Mouse (Mus musculus) forebrain, embryonic 12.5 days (tissue): ENCODE data around the gene Nubp2. TPM values are rescaled to one million over a fixed set of nuclear protein-coding genes. Genes with fewer than 3 reads are reported as not detected.

Source experiments
- ATAC-seq: fragments of 200-750 bp; cut with Nextera tagmentation; 2 replicates; pipeline ENCODE4 v1.8.0; 2017; ENCODE audit warnings: moderate TSS enrichment; ENCODE audit not compliant: low FRiP score
- H3K27ac ChIP-seq: fragments of 300-500 bp; sonication (generic); 2 replicates; pipeline ENCODE4 v1.5.1; 2016; ENCODE audit warnings: mild to moderate bottlenecking
- H3K27me3 ChIP-seq: fragments of 300-500 bp; sonication (generic); 2 replicates; pipeline ENCODE4 v1.6.1; 2016; ENCODE audit warnings: mild to moderate bottlenecking
- H3K36me3 ChIP-seq: fragments of 300-500 bp; sonication (generic); replicated peaks from 2 replicates; pipeline ENCODE4 v1.6.1; 2016; ENCODE audit warnings: mild to moderate bottlenecking
- H3K4me1 ChIP-seq: fragments of 300-500 bp; sonication (generic); 2 replicates; pipeline ENCODE4 v1.6.1; 2016
- H3K4me2 ChIP-seq: fragments of 300-500 bp; sonication (generic); 2 replicates; pipeline ENCODE4 v1.6.1; 2016; ENCODE audit warnings: mild to moderate bottlenecking, moderate library complexity
- H3K4me3 ChIP-seq: fragments of 300-500 bp; sonication (generic); replicated peaks from 2 replicates; pipeline ENCODE4 v1.5.1; 2016; ENCODE audit warnings: mild to moderate bottlenecking
- H3K9ac ChIP-seq: fragments of 300-500 bp; sonication (generic); 2 replicates; pipeline ENCODE4 v1.6.1; 2016; ENCODE audit warnings: mild to moderate bottlenecking
- H3K9me3 ChIP-seq: fragments of 300-500 bp; sonication (generic); 2 replicates; pipeline ENCODE4 v1.6.1; 2016
- WGBS: fragments of 180-500 bp; shearing (Covaris S2); methylation state at CpG from one replicate; pipeline ENCODE4 v1.1.7; 2016; 5-methylcytosine and 5-hydroxymethylcytosine counted together
- polyA plus RNA-seq: library from polyadenylated mRNA; unstranded; fragments of >200 nt; fragmentation: Nextera tagmentation; extraction: Ambion mirVana; gene quantifications from 2 replicates; pipeline ENCODE4 v1.2.1, GENCODE M21; 2016

Gene Nubp2
- 62.9 and 64.4 TPM in 2 replicates for polyA plus RNA-seq

- 0 out of 2 replicates have a peak within 1 kb of the TSS, but pooled peaks have one; percentile 63 for H3K27ac ChIP-seq
- no peaks in the 10 kb centered on the region for H3K9me3 ChIP-seq
- H3K4me3 ChIP-seq, result peak within 1 kb of the TSS; percentile 89
- H3K36me3 ChIP-seq, result peaks cover 48% of the 10 kb centered on the region
- H3K4me2 ChIP-seq, result peak within 1 kb of the TSS; percentile 96
- peak; percentile 96 for ATAC-seq
- H3K27me3 ChIP-seq, result no peaks in the 10 kb centered on the region
- peaks cover 25% of the 10 kb centered on the region for H3K4me1 ChIP-seq
- peak within 1 kb of the TSS; percentile 82 for H3K9ac ChIP-seq
- under 1% methylated on average over 69 of the region's 69 CpGs for WGBS
Measured at GRCm38 (mm10) chr17:24886134-24886931, at the start of gene Nubp2, which contains the start of gene Spsb3. Gene Nubp2 (minus strand): TSS chr17:24886349. Gene Spsb3 (plus strand): TSS chr17:24886643.

GRCm38 (mm10) chr17:24935666-24936065 is 49.5 kb upstream of the Nubp2 start:
- Histone ChIP-seq H3K9me3 (no peaks in the 10 kb centered on the region), H3K4me1 (peaks cover 27% of the 10 kb centered on the region), H3K4me2 (peak overlapping the region; percentile 75), H3K9ac (peak overlapping the region; percentile 93), H3K4me3 (peak overlapping the region; percentile 93), H3K27ac (no peak overlapping the region), H3K36me3 (peaks cover 8% of the 10 kb centered on the region; the same call in 1 of the 2 replicates), H3K27me3 (no peaks in the 10 kb centered on the region)
- ATAC-seq, result no peak

GRCm38 (mm10) chr17:24934926-24935325 is 48.8 kb upstream of the Nubp2 start:
- 87% methylated on average over 4 of the region's 4 CpGs for WGBS
- H3K4me3 ChIP-seq, result peak overlapping the region; percentile 93; the same call in 1 of the 2 replicates
- peak overlapping the region; percentile 75 for H3K4me2 ChIP-seq
- H3K9me3 ChIP-seq, result no peaks in the 10 kb centered on the region
- peaks cover 7% of the 10 kb centered on the region; the same call in 1 of the 2 replicates for H3K36me3 ChIP-seq
- H3K4me1 ChIP-seq, result peaks cover 27% of the 10 kb centered on the region
- no peak for ATAC-seq
- H3K27me3 ChIP-seq, result no peaks in the 10 kb centered on the region
- H3K27ac ChIP-seq, result no peak overlapping the region
- H3K9ac ChIP-seq, result peak overlapping the region; percentile 93

- no peak overlapping the region for H3K9ac ChIP-seq
- peaks cover 7% of the 10 kb centered on the region; the same call in 1 of the 2 replicates for H3K36me3 ChIP-seq
- no peak for ATAC-seq
- H3K27ac ChIP-seq, result no peak overlapping the region
- H3K4me3 ChIP-seq, result no peak overlapping the region
- WGBS, result 83% methylated on average over 4 of the region's 4 CpGs
- peaks cover 27% of the 10 kb centered on the region for H3K4me1 ChIP-seq
- H3K27me3 ChIP-seq, result no peaks in the 10 kb centered on the region
- no peak overlapping the region for H3K4me2 ChIP-seq
- no peaks in the 10 kb centered on the region for H3K9me3 ChIP-seq
Measured at GRCm38 (mm10) chr17:24933163-24933562, 47.0 kb upstream of the Nubp2 start.

GRCm38 (mm10) chr17:24932431-24932830 is 46.3 kb upstream of the Nubp2 start:
- H3K36me3 ChIP-seq, result peaks cover 10% of the 10 kb centered on the region
- H3K9ac ChIP-seq, result no peak overlapping the region
- H3K9me3 ChIP-seq, result no peaks in the 10 kb centered on the region
- no peaks in the 10 kb centered on the region for H3K27me3 ChIP-seq
- H3K27ac ChIP-seq, result no peak overlapping the region
- no peak overlapping the region for H3K4me2 ChIP-seq
- no peak overlapping the region for H3K4me3 ChIP-seq
- WGBS, result 94% methylated on average over 4 of the region's 4 CpGs
- peaks cover 27% of the 10 kb centered on the region for H3K4me1 ChIP-seq
- no peak for ATAC-seq

GRCm38 (mm10) chr17:24929506-24929905 is 43.4 kb upstream of the Nubp2 start:
- H3K27ac ChIP-seq, result no peak overlapping the region
- ATAC-seq, result no peak
- no peak overlapping the region for H3K4me2 ChIP-seq
- H3K9me3 ChIP-seq, result no peaks in the 10 kb centered on the region
- H3K4me1 ChIP-seq, result peaks cover 9% of the 10 kb centered on the region
- 91% methylated on average over 1 of the region's 1 CpGs for WGBS
- H3K4me3 ChIP-seq, result no peak overlapping the region
- H3K27me3 ChIP-seq, result no peaks in the 10 kb centered on the region
- peaks cover 38% of the 10 kb centered on the region for H3K36me3 ChIP-seq
- no peak overlapping the region for H3K9ac ChIP-seq

- Histone ChIP-seq H3K4me3 (no peak overlapping the region), H3K27ac (no peak overlapping the region), H3K4me2 (no peak overlapping the region), H3K9me3 (no peaks in the 10 kb centered on the region), H3K36me3 (peaks cover 90% of the 10 kb centered on the region), H3K4me1 (no peaks in the 10 kb centered on the region), H3K9ac (no peak overlapping the region), H3K27me3 (no peaks in the 10 kb centered on the region)
- 93% methylated on average over 1 of the region's 1 CpGs for WGBS
- ATAC-seq, result no peak
Measured at GRCm38 (mm10) chr17:24923246-24923645, 37.1 kb upstream of the Nubp2 start.

GRCm38 (mm10) chr17:24913984-24914383 is 27.8 kb upstream of the Nubp2 start:
- no peak overlapping the region for H3K27ac ChIP-seq
- H3K4me1 ChIP-seq, result no peaks in the 10 kb centered on the region
- no peaks in the 10 kb centered on the region for H3K9me3 ChIP-seq
- no peak overlapping the region for H3K9ac ChIP-seq
- peaks cover 97% of the 10 kb centered on the region for H3K36me3 ChIP-seq
- no peak overlapping the region for H3K4me3 ChIP-seq
- no peak overlapping the region for H3K4me2 ChIP-seq
- ATAC-seq, result no peak
- H3K27me3 ChIP-seq, result no peaks in the 10 kb centered on the region

- 98% methylated on average over 2 of the region's 2 CpGs for WGBS
- Histone ChIP-seq H3K4me1 (no peaks in the 10 kb centered on the region), H3K27me3 (no peaks in the 10 kb centered on the region), H3K36me3 (peaks cover 99% of the 10 kb centered on the region), H3K9me3 (no peaks in the 10 kb centered on the region), H3K4me2 (no peak overlapping the region), H3K27ac (no peak overlapping the region), H3K4me3 (no peak overlapping the region), H3K9ac (no peak overlapping the region)
- no peak for ATAC-seq
Measured at GRCm38 (mm10) chr17:24907591-24907990, 21.4 kb upstream of the Nubp2 start.

- no peak overlapping the region for H3K9ac ChIP-seq
- no peaks in the 10 kb centered on the region for H3K4me1 ChIP-seq
- H3K9me3 ChIP-seq, result no peaks in the 10 kb centered on the region
- no peak overlapping the region for H3K4me2 ChIP-seq
- ATAC-seq, result no peak
- WGBS, result 95% methylated on average over 9 of the region's 9 CpGs
- peaks cover 100% of the 10 kb centered on the region for H3K36me3 ChIP-seq
- H3K27ac ChIP-seq, result no peak overlapping the region
- H3K4me3 ChIP-seq, result no peak overlapping the region
- no peaks in the 10 kb centered on the region for H3K27me3 ChIP-seq
Measured at GRCm38 (mm10) chr17:24903767-24904166, 17.6 kb upstream of the Nubp2 start.

GRCm38 (mm10) chr17:24902671-24903474 is 16.7 kb upstream of the Nubp2 start:
- no peak overlapping the region for H3K9ac ChIP-seq
- H3K36me3 ChIP-seq, result peaks cover 100% of the 10 kb centered on the region
- no peaks in the 10 kb centered on the region for H3K27me3 ChIP-seq
- WGBS, result 77% methylated on average over 9 of the region's 9 CpGs
- ATAC-seq, result no peak
- H3K4me1 ChIP-seq, result peaks cover 1% of the 10 kb centered on the region
- no peak overlapping the region for H3K27ac ChIP-seq
- no peak overlapping the region for H3K4me2 ChIP-seq
- no peaks in the 10 kb centered on the region for H3K9me3 ChIP-seq
- no peak overlapping the region for H3K4me3 ChIP-seq

GRCm38 (mm10) chr17:24902124-24902523 is 16.0 kb upstream of the Nubp2 start:
- H3K27me3 ChIP-seq, result no peaks in the 10 kb centered on the region
- H3K9ac ChIP-seq, result no peak overlapping the region
- no peak for ATAC-seq
- no peak overlapping the region for H3K27ac ChIP-seq
- no peak overlapping the region for H3K4me2 ChIP-seq
- no peaks in the 10 kb centered on the region for H3K9me3 ChIP-seq
- H3K4me3 ChIP-seq, result no peak overlapping the region
- WGBS, result 92% methylated on average over 5 of the region's 5 CpGs
- H3K36me3 ChIP-seq, result peaks cover 100% of the 10 kb centered on the region
- peaks cover 9% of the 10 kb centered on the region for H3K4me1 ChIP-seq
